Comparison of ENCODE assay signal across 12 mouse cellular contexts in genomic region chr13:25750460-25751408, GRCm38 (mm10).
A peak's percentile ranks its signal among the peaks of the same experiment; 100 is the strongest.
DNase-seq lines count a peak whose midpoint lies in the region; ATAC-seq and TF ChIP-seq lines count a peak whose summit lies in the region.
"Had no signal": no experiment of that assay in that cellular context is flagged by ENCODE, and none has a peak within 500 bp of the region (broad histone marks: within the 10 kb centered on the region; RNA-seq: fewer than 3 reads in every experiment).

No protein-coding gene starts in this region.

- H3K4me1 ChIP-seq in cerebellum, adult 2 months (ENCODE audit: control insufficient read depth, insufficient read depth, low read length): no peaks in the 10 kb centered on the region
- peaks cover 23% of the 10 kb centered on the region for H3K4me1 ChIP-seq in forebrain, embryonic 13.5 days
- H3K4me1 ChIP-seq in hindbrain, embryonic 12.5 days: peaks cover 10% of the 10 kb centered on the region; the same call in 1 of the 2 replicates
- peaks cover 9% of the 10 kb centered on the region; the same call in 1 of the 2 replicates for H3K4me1 ChIP-seq in midbrain, embryonic 16.5 days (ENCODE audit: control insufficient read depth, insufficient read depth, low read length)
- no peaks in the 10 kb centered on the region for H3K4me1 ChIP-seq in intestine, embryonic 16.5 days (ENCODE audit: control insufficient read depth, insufficient read depth, low read length)

- no peak for TF ChIP-seq POLR2A in cerebellum, adult 2 months (IDR thresholded peaks at IDR 0.05; ENCODE audit: borderline replicate concordance, insufficient read depth, low read length)

- no peak overlapping the region for H3K4me2 ChIP-seq in forebrain, embryonic 13.5 days
- H3K4me2 ChIP-seq in hindbrain, embryonic 12.5 days (replicated peaks): no peak overlapping the region
- H3K4me2 ChIP-seq in midbrain, embryonic 16.5 days (ENCODE audit: low read length): no peak overlapping the region
- no peak overlapping the region for H3K4me2 ChIP-seq in intestine, embryonic 16.5 days (ENCODE audit: low read depth, low read length)

- no peaks in the 10 kb centered on the region for H3K27me3 ChIP-seq in cerebellum, adult 2 months (ENCODE audit: control insufficient read depth, insufficient read depth, low read length)
- no peaks in the 10 kb centered on the region for H3K27me3 ChIP-seq in forebrain, embryonic 13.5 days
- no peaks in the 10 kb centered on the region for H3K27me3 ChIP-seq in hindbrain, embryonic 12.5 days
- H3K27me3 ChIP-seq in midbrain, embryonic 16.5 days (ENCODE audit: control insufficient read depth, insufficient read depth, low read depth, low read length): no peaks in the 10 kb centered on the region
- no peaks in the 10 kb centered on the region for H3K27me3 ChIP-seq in intestine, embryonic 16.5 days (replicated peaks; ENCODE audit: control insufficient read depth, insufficient read depth, low read length)

- no peaks in the 10 kb centered on the region for H3K9me3 ChIP-seq in forebrain, embryonic 13.5 days (replicated peaks)
- H3K9me3 ChIP-seq in hindbrain, embryonic 12.5 days (replicated peaks): no peaks in the 10 kb centered on the region
- no peaks in the 10 kb centered on the region for H3K9me3 ChIP-seq in midbrain, embryonic 16.5 days (replicated peaks; ENCODE audit: control insufficient read depth, low read length, poor library complexity, severe bottlenecking)
- no peaks in the 10 kb centered on the region for H3K9me3 ChIP-seq in intestine, embryonic 16.5 days (ENCODE audit: control insufficient read depth, low read length)

- no peaks in the 10 kb centered on the region for H3K36me3 ChIP-seq in forebrain, embryonic 13.5 days (ENCODE audit: poor library complexity, severe bottlenecking)
- no peaks in the 10 kb centered on the region for H3K36me3 ChIP-seq in hindbrain, embryonic 12.5 days
- H3K36me3 ChIP-seq in midbrain, embryonic 16.5 days (ENCODE audit: control insufficient read depth, insufficient read depth, low read length): no peaks in the 10 kb centered on the region
- no peaks in the 10 kb centered on the region for H3K36me3 ChIP-seq in intestine, embryonic 16.5 days (ENCODE audit: control insufficient read depth, insufficient read depth, low read length)

- peak; percentile 92 for ATAC-seq in forebrain, embryonic 13.5 days
- peak; percentile 94 for ATAC-seq in hindbrain, embryonic 12.5 days (ENCODE audit: low FRiP score)
- ATAC-seq in midbrain, embryonic 16.5 days: peak; percentile 93
- no peak for ATAC-seq in intestine, embryonic 16.5 days
- no peak for ATAC-seq in erythroblast, adult 5-6 weeks (replicated peaks; ENCODE audit: low FRiP score, poor library complexity, severe bottlenecking)

- no peak overlapping the region for H3K4me3 ChIP-seq in cerebellum, adult 2 months (replicated peaks; ENCODE audit: insufficient read depth, low read depth, low read length)
- no peak overlapping the region for H3K4me3 ChIP-seq in forebrain, embryonic 13.5 days
- no peak overlapping the region for H3K4me3 ChIP-seq in hindbrain, embryonic 12.5 days
- no peak overlapping the region for H3K4me3 ChIP-seq in midbrain, embryonic 16.5 days (ENCODE audit: low read depth, low read length)
- H3K4me3 ChIP-seq in intestine, embryonic 16.5 days (ENCODE audit: low read length): no peak overlapping the region

- TF ChIP-seq CTCF in cerebellum, adult 2 months (IDR thresholded peaks at IDR 0.05; ENCODE audit: borderline replicate concordance, insufficient read depth, low read depth, low read length): no peak

- H3K27ac ChIP-seq in cerebellum, adult 2 months (ENCODE audit: insufficient read depth, low read length): no peak overlapping the region
- H3K27ac ChIP-seq in forebrain, embryonic 13.5 days: peak overlapping the region; percentile 79
- H3K27ac ChIP-seq in hindbrain, embryonic 12.5 days: peak overlapping the region; percentile 75
- H3K27ac ChIP-seq in midbrain, embryonic 16.5 days (ENCODE audit: low read length): peak overlapping the region; percentile 76
- H3K27ac ChIP-seq in intestine, embryonic 16.5 days (ENCODE audit: low read length): no peak overlapping the region
- H3K27ac ChIP-seq: stomach, postnatal 0 days had no signal

- 10% methylated on average over 8 of the region's 8 CpGs for WGBS in cerebellum, adult 2 months
- 6% methylated on average over 8 of the region's 8 CpGs for WGBS in forebrain, embryonic 13.5 days
- WGBS in hindbrain, embryonic 12.5 days: 19% methylated on average over 8 of the region's 8 CpGs
- 7% methylated on average over 8 of the region's 8 CpGs for WGBS in midbrain, embryonic 16.5 days
- WGBS in intestine, embryonic 16.5 days: 48% methylated on average over 8 of the region's 8 CpGs

- peak; percentile 10 to 16 for DNase-seq in cerebellum, postnatal 10 days
- no peak for DNase-seq in cerebellum, adult 2 months
- DNase-seq in cerebellum, adult 8-10 months: no peak
- DNase-seq: cerebellum, postnatal 25 days; kidney, adult 8-10 months; lung, postnatal 14 days had no signal

- no peak overlapping the region for H3K9ac ChIP-seq in forebrain, embryonic 13.5 days
- H3K9ac ChIP-seq in hindbrain, embryonic 12.5 days: no peak overlapping the region
- H3K9ac ChIP-seq in midbrain, embryonic 16.5 days (ENCODE audit: low read depth, low read length): no peak overlapping the region
- H3K9ac ChIP-seq in intestine, embryonic 16.5 days (ENCODE audit: low read depth, low read length): no peak overlapping the region

Comparison
In these comparisons a context has a peak if more than half of its experiments do, and no peak if none do; other contexts are left out.
1. DNase-seq: peak in cerebellum, postnatal 10 days (2 of 2); none in cerebellum, adult 2 months (0 of 2) and cerebellum, adult 8-10 months (single experiment).
2. H3K27ac ChIP-seq: peak in forebrain, embryonic 13.5 days (single experiment), hindbrain, embryonic 12.5 days (single experiment) and midbrain, embryonic 16.5 days (single experiment); none in cerebellum, adult 2 months (single experiment) and intestine, embryonic 16.5 days (single experiment).
3. ATAC-seq: peak in forebrain, embryonic 13.5 days (single experiment), hindbrain, embryonic 12.5 days (single experiment) and midbrain, embryonic 16.5 days (single experiment); none in intestine, embryonic 16.5 days (single experiment) and erythroblast, adult 5-6 weeks (single experiment).